ENCODE assay signal across 8 mouse cellular contexts in genomic region chr3:116422795-116423352, GRCm38 (mm10). TPM values are rescaled to one million over a fixed set of nuclear protein-coding genes. Genes with fewer than 3 reads are reported as not detected.
DNase-seq lines count a peak whose midpoint lies in the region; ATAC-seq and TF ChIP-seq lines count a peak whose summit lies in the region.

No protein-coding gene starts in this region.

- peak overlapping the region; percentile 99 for H3K4me2 ChIP-seq in liver, embryonic 13.5 days
- H3K4me2 ChIP-seq in stomach, postnatal 0 days (replicated peaks; ENCODE audit: low read depth) = peak overlapping the region; percentile 95

- no peaks in the 10 kb centered on the region for H3K9me3 ChIP-seq in liver, embryonic 13.5 days (replicated peaks)
- no peaks in the 10 kb centered on the region for H3K9me3 ChIP-seq in stomach, postnatal 0 days (ENCODE audit: control insufficient read depth, low read length)

- H3K27ac ChIP-seq in liver, embryonic 13.5 days = peak overlapping the region; percentile 90
- peak overlapping the region; percentile 93 for H3K27ac ChIP-seq in stomach, postnatal 0 days (replicated peaks)

- 0 out of 2 replicates have a peak, but pooled peaks cover 5% of the 10 kb centered on the region for H3K36me3 ChIP-seq in liver, embryonic 13.5 days
- H3K36me3 ChIP-seq in stomach, postnatal 0 days (ENCODE audit: control insufficient read depth, insufficient read depth, low read length) = no peaks in the 10 kb centered on the region; the same call in 1 of the 2 replicates

- TF ChIP-seq CTCF in stomach, postnatal 0 days (IDR thresholded peaks at IDR 0.05; ENCODE audit: low read depth) = peak; percentile 72

- H3K4me3 ChIP-seq in liver, embryonic 13.5 days (replicated peaks) = peak overlapping the region; percentile 96
- H3K4me3 ChIP-seq in stomach, postnatal 0 days (ENCODE audit: low read depth, low read length) = peak overlapping the region; percentile 93

- DNase-seq in urinary bladder, adult 18-20 months (ENCODE audit: low spot score in 2 of 2) = peak; percentile 32 to 37
- DNase-seq in urinary bladder, postnatal 10 days (ENCODE audit: low spot score) = no peak
- peak; percentile 82 for DNase-seq in embryo, embryonic 10 days (ENCODE audit: low spot score)
- DNase-seq in kidney, adult 18-20 months = peak; percentile 55
- DNase-seq in liver, embryonic 13.5 days = peak; percentile 47
- peak; percentile 54 to 69 for DNase-seq in natural killer cell, adult 2 months (ENCODE audit: low spot score in 2 of 2)
- DNase-seq in stomach, postnatal 0 days (ENCODE audit: low spot score) = peak; percentile 67

- peak overlapping the region; percentile 91 for H3K9ac ChIP-seq in liver, embryonic 13.5 days
- H3K9ac ChIP-seq in stomach, postnatal 0 days (ENCODE audit: low read length) = peak overlapping the region; percentile 85

- H3K4me1 ChIP-seq in liver, embryonic 13.5 days (replicated peaks) = peaks cover 25% of the 10 kb centered on the region
- no peaks in the 10 kb centered on the region for H3K4me1 ChIP-seq in stomach, postnatal 0 days (replicated peaks; ENCODE audit: control insufficient read depth, insufficient read depth)

- ATAC-seq in granulocyte monocyte progenitor cell, adult 5-6 weeks (replicated peaks; ENCODE audit: poor library complexity, severe bottlenecking) = peak; percentile 44
- no peak for ATAC-seq in liver, embryonic 13.5 days (ENCODE audit: low read depth)
- ATAC-seq in stomach, postnatal 0 days (ENCODE audit: low FRiP score, low TSS enrichment) = no peak; the same call in 1 of the 2 replicates

- no peak for TF ChIP-seq EP300 in stomach, postnatal 0 days (optimal IDR thresholded peaks at IDR 0.05)

- no peaks in the 10 kb centered on the region for H3K27me3 ChIP-seq in liver, embryonic 13.5 days
- no peaks in the 10 kb centered on the region for H3K27me3 ChIP-seq in stomach, postnatal 0 days (ENCODE audit: control insufficient read depth, insufficient read depth, low read length)

- WGBS in liver, embryonic 13.5 days (ENCODE audit: insufficient replicate concordance) = under 1% methylated on average over 23 of the region's 23 CpGs
- 1% methylated on average over 23 of the region's 23 CpGs for WGBS in stomach, postnatal 0 days

RNA-seq across cellular contexts. Expression of gene Cdc14a, which starts 1.0 kb away (rescaled TPM):
- 29.2 and 58.3 TPM in 2 replicates for total RNA-seq in granulocyte monocyte progenitor cell, adult 5-6 weeks (2014; fragmentation: Nextera tagmentation)
- total RNA-seq in granulocyte monocyte progenitor cell, adult 5-6 weeks (2017) = 22.3 and 25.2 TPM in 2 replicates
- 2.1 and 2.5 TPM in 2 replicates for polyA plus RNA-seq in liver, embryonic 13.5 days (2015; fragmentation: Nextera tagmentation; extraction: Ambion mirVana)
- polyA plus RNA-seq in stomach, postnatal 0 days (2015; fragmentation: Nextera tagmentation; extraction: Ambion mirVana) = 4.6 TPM in 2 replicates
